Mouse (Mus musculus) activated CD4-positive, CD25-positive, alpha-beta regulatory T cell, adult 4 months (primary cell): ENCODE measurements around the gene Lrp3. TPM values are rescaled to one million over a fixed set of nuclear protein-coding genes. Genes with fewer than 3 reads are reported as not detected.
"Not testable (repeated sequence)": the region's sequence is repeated elsewhere in the genome, so short reads cannot be mapped to it uniquely, and the experiment has no call there.

Experiments used
- ATAC-seq: one replicate; pipeline ENCODE4 v1.8.0; 2017
- polyA plus RNA-seq, 2 experiments: library from polyadenylated mRNA; unstranded; fragments of 100-300 nt; shearing (Covaris generic); gene quantifications; one replicate each; pipeline ENCODE4 v1.2.1; 2017

The Lrp3 gene
- polyA plus RNA-seq: under 1 TPM in 1 of 2 experiments, not detected in 1; 0.85 TPM

GRCm38 (mm10) chr7:35215225-35215624, at the start of gene Lrp3:
TSS of gene Lrp3 (minus strand) at chr7:35215498.
- no peak for ATAC-seq

- ATAC-seq: peak; percentile 58
Measured at GRCm38 (mm10) chr7:35264746-35265145, 49.4 kb upstream of the Lrp3 start.

- no peak for ATAC-seq
Measured at GRCm38 (mm10) chr7:35263595-35264489, 48.5 kb upstream of the Lrp3 start.

GRCm38 (mm10) chr7:35259384-35259783, 44.1 kb upstream of the Lrp3 start:
- ATAC-seq: no peak

GRCm38 (mm10) chr7:35258294-35258693, 43.0 kb upstream of the Lrp3 start:
- ATAC-seq: no peak

GRCm38 (mm10) chr7:35252041-35252558, 36.8 kb upstream of the Lrp3 start:
- no peak for ATAC-seq

GRCm38 (mm10) chr7:35237935-35238334, 22.6 kb upstream of the Lrp3 start:
- not testable (repeated sequence) for ATAC-seq

GRCm38 (mm10) chr7:35235308-35235707, 20.0 kb upstream of the Lrp3 start:
- peak; percentile 55 for ATAC-seq

- peak; percentile 90 for ATAC-seq
Measured at GRCm38 (mm10) chr7:35234361-35235245, 19.3 kb upstream of the Lrp3 start.

GRCm38 (mm10) chr7:35233861-35234260, 18.6 kb upstream of the Lrp3 start:
- no peak for ATAC-seq

- no peak for ATAC-seq
Measured at GRCm38 (mm10) chr7:35232796-35233455, 17.6 kb upstream of the Lrp3 start.

GRCm38 (mm10) chr7:35230333-35230732, 15.0 kb upstream of the Lrp3 start:
- no peak for ATAC-seq

- no peak for ATAC-seq
Measured at GRCm38 (mm10) chr7:35220694-35221365, 5.5 kb upstream of the Lrp3 start.

GRCm38 (mm10) chr7:35215731-35216130, 433 bp upstream of the Lrp3 start:
- no peak for ATAC-seq

GRCm38 (mm10) chr7:35214442-35215222, 666 bp downstream of the Lrp3 start:
- no peak for ATAC-seq

- no peak for ATAC-seq
Measured at GRCm38 (mm10) chr7:35211791-35212190, 3.5 kb downstream of the Lrp3 start.

GRCm38 (mm10) chr7:35199755-35200154, 15.5 kb downstream of the Lrp3 start:
- ATAC-seq: no peak

GRCm38 (mm10) chr7:35198981-35199754, 16.1 kb downstream of the Lrp3 start:
- ATAC-seq: no peak

- no peak for ATAC-seq
Measured at GRCm38 (mm10) chr7:35197022-35197421, 18.3 kb downstream of the Lrp3 start.

- ATAC-seq: no peak
Measured at GRCm38 (mm10) chr7:35191276-35191675, 24.0 kb downstream of the Lrp3 start.
